Mouse (Mus musculus): ENCODE measurements around the gene Grwd1.
A peak's percentile ranks its signal among the peaks of the same experiment; 100 is the strongest.

The Grwd1 gene

DNA sequence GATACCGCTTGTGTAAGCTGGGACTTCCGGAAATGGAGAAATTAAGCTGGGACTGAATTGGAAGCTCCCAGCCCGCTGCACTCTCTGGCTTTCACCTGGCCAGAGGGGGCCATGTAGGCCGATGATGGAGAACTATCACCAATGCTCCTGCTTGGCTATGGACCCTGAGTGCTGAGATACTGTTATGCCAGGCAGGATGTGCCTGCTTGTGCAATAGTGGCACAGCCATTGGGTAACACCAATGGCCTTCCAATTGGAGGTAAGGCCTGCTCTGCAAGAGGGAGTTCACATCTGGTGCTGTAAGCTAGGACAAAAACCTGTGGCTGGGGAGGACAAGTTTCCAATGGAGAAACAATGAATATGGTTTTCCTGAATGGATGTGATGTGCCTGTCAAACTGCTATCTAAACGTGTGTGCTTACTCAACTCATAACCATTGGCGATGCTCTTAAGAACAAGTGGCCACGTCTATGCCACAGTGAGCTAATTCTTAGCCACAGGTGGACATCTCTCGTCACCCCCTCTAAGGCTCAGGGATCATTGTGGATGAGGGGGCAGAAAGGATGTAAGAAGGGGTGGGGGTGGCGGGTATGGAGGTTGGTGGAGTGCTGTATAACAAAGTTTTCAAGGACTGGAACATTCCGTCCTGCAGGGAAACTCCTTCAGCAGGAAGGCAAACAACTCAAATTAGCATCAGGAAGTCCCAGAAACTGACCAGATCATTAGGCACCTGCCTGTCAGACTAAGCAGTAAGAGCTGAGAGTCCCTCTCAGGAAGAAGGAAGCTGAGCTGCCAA, 12.4 kb upstream of the Grwd1 start:
- no peak for DNase-seq (ENCODE audit: low read depth, low spot score)

DNA sequence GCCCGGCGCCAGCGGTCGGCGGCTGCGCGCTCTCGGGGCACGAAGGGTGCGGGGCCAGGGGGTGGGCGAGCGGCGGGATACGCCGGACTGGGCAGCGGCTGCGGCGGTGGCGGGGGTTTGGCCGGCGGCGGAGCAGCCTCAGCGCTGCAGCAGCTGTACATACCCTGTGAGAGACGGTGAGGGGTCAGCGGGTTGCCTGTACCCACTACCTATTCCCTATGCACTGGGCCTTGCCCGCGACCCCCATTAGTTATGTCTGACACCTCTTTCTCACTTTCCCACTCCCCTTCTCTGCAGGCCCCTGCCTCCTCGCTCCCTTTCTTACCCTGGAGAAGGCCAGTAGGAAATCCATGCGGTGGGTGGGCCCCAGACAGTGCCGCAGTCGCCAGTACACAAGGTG, 3.2 kb upstream of the Grwd1 start:
- DNase-seq (ENCODE audit: low read depth, low spot score): no peak

DNA sequence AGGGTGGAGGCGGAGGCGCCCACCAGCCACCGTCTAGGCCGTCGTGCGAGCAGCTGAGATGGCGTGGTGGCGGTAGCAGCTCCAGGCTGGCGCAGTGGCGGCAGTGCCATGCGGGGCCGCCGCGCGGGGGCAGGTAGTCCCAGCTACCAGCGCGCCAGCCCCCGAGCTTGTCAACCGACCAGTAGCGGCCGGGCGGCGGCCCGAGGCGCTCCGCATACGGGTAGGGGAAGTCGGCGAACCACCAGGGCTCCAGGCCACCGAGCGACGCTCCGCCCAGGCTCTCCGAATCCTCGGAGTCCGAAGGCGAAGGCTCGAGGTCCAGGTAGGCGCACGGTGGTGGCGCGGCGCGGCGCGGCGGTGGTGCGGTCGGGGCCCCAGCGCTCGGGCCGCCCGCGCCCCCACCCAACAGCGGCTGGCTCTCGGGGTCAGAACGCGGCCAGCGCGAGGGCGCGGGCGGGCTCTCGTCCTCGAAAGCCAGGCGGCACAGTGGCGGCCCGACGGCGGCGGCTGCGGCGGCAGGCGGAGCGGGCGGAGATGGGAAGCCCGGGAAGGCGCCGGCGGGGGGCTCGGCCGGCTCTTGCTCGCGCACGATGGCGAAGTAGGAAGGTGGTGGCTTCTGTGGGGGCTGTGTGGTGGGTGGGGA, 2.5 kb upstream of the Grwd1 start:
- no peak for DNase-seq (ENCODE audit: low read depth, low spot score)

DNA sequence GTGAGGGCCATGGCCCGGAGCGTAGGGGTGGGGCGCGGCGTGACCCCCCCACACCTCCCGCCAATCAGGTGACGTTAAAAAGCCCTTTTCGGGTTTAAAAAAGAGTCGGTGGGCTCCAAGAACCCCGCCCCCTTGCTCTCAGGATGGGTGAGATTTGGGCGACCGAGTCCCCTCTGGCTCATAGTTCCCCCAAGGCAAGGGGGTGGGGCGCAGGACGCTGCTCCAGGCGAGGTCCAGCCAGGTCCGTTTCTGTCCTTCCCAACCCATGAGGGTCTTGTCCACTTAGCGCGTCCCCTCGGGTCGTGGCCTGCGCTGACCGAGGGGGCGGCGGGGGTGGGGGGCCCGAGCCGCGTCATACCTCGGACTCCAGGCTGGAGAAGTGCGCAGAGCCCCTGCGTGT, 1.7 kb upstream of the Grwd1 start:
- DNase-seq (ENCODE audit: low read depth, low spot score): no peak

DNA sequence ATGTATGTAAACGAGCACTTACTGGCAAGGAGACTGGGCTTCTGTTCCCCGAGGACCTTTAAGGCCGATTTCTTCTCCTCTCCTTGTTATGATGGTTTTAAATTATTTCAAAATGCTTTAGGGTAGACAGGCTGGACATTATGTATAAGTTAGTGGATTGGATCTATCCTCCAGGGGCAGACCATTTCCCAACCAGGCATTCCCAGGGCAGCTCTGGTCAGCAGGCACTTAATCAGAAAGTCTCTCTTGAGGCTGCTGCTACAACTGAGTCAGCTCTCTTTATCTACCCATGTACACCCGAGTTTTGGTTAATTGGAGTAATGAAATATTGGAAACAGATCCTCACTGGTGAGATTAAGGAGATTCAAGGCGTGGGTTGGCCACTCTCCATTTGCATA, 383 bp upstream of the Grwd1 start:
- DNase-seq (ENCODE audit: low read depth, low spot score): no peak

DNA sequence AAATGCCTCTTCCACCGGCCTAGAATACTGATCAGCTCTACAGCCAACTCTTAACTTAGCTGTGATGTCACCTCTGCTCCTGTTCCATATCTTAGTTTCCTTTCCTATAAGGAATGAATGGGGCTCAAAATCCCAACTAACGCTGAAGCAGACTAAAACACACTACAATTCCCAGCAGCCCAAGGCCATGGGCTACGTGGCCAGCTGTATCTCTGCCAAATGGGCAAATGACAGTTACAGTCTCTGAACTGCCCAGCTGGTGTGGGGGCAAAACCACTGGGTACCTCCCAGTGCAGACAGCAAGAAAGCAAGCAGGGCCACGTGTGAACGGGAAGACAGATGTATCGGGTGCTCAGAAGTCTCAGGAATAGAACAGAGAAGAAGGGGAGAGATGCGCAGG, 4.1 kb downstream of the Grwd1 start:
- DNase-seq (ENCODE audit: low read depth, low spot score): no peak

DNA sequence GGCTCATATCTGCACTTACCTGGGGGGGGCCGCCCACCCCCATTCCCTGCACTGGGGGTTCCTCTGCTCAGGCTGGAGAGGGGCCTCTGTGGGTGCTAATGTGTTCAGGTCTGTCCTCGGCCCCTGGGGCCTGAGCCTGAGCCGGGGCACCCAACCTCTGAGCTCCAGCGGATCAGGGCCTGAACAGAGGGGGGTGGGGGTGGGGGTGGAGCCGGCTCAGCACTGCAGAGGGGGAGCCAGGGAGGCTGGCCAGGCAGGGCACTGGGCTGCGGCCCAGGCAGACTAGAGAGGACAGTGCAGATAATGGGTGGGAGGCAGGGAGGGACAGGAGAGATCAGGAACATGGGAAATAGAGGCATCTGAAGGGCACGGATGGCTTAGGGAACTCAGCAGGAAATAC, 6.1 kb downstream of the Grwd1 start, which contains the start of gene Kcnj14:
Gene Kcnj14, minus strand, starts transcription at position 185 of the 400 bp plus-strand sequence.
- no peak for DNase-seq (ENCODE audit: low read depth, low spot score)

DNA sequence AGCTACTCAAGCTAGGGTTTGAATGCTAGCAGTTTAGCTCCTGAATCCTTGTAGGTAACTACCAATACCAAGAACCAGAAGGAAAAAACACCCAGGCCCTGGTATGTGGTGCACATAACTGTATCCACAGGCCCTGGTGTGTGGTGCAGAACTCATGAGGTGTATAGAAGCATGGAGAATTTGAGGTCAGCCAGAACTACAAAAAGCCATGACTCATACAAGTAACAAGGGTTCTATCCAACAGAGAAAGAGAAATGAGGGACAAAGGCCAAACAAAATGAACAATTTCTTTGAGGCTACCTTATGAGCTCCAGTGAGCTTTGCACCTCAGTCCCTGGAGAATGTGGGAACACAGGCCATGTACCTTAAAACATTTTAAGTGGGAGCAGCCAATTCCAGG, 9.8 kb downstream of the Grwd1 start:
- no peak for DNase-seq (ENCODE audit: low read depth, low spot score)

DNA sequence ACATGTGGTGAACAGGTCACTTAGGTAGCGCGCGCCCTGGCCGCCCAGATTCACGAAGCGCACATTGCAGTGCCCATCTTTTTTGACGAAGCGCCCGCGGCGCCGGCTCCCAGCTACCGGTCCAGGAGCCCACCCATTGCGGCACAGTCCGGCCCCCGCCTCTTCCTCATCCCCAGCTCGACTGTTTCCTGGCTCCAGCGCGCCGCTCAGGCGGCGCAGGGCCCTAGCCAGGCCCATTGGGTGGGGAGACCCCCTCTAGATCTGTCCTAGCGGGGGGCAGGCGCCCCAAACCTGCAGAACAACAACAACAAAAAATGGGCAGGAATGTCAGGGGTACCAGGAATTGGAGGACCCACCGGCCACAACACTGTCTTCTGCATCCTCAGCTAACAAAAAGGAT, 10.9 kb downstream of the Grwd1 start:
- no peak for DNase-seq (ENCODE audit: low read depth, low spot score)

DNA sequence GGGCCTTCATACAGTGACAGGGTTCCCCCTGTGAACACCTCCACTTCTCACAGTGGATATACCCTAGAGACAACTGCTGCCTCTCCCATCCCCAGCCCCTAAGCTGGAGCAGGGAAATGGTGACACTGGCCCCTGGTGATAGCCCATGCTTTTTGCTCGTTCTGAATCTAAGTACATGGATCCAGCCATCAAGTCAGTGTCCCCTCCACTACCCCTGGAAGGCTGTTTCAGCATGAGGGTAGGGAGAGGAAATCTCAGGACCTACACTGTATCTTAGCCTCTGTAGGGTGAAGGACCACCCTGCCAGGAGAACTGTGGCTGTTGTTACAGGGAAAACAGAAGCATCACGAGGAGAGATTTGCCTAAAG, 14.8 kb downstream of the Grwd1 start:
- no peak for DNase-seq (ENCODE audit: low read depth, low spot score)

DNA sequence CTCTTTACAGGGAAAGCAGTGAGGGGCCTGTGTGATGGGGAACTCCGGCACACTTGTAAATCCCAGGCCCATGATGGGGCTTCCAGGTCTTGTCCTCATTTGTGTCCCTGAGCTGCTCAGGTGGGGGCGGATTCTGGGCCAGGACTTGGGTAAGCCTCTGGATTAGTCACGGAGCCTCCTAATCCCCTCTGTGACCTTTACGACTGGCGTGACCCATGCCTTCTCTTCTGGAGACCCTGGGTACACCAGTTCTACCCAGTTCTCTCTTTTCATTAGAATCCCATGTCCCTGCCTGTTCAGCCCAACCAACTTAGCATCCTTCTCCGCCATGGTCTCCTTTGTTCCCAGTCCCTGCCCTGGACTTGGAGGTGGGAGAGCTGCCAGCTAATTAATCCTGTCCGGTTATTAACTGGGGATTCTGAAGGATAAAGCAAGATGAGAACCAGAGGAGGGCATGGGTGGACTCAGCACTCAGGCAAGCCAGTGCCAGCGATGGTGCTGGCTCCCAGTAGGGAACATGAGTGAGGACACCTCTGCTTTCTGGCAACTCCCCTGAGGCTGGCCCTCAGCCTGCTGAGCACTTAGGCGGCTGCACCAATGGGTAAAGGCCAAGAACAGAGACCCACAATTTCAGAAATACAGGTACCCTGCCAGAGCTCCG, 15.3 kb downstream of the Grwd1 start:
- DNase-seq (ENCODE audit: low read depth, low spot score): no peak

DNA sequence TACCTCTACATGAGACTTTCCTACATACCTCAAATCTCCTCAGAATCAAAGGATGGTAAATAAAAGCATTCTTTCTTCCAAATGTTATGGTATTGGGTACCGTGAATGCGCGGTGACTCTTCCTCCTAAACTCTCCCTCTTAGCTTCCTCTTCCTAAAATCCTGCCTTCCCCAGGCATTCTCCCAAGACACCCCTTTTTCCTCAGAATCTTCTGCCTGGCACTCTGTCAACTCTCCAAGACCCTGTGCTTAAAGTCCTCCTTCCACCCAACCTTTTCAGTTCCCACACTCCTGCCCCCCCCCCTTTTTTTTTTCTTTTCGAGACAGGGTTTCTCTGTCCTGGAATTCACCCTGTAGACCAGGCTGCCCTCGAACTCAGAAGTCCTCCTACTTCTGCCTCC, 15.9 kb downstream of the Grwd1 start:
- no peak for DNase-seq (ENCODE audit: low read depth, low spot score)

DNA sequence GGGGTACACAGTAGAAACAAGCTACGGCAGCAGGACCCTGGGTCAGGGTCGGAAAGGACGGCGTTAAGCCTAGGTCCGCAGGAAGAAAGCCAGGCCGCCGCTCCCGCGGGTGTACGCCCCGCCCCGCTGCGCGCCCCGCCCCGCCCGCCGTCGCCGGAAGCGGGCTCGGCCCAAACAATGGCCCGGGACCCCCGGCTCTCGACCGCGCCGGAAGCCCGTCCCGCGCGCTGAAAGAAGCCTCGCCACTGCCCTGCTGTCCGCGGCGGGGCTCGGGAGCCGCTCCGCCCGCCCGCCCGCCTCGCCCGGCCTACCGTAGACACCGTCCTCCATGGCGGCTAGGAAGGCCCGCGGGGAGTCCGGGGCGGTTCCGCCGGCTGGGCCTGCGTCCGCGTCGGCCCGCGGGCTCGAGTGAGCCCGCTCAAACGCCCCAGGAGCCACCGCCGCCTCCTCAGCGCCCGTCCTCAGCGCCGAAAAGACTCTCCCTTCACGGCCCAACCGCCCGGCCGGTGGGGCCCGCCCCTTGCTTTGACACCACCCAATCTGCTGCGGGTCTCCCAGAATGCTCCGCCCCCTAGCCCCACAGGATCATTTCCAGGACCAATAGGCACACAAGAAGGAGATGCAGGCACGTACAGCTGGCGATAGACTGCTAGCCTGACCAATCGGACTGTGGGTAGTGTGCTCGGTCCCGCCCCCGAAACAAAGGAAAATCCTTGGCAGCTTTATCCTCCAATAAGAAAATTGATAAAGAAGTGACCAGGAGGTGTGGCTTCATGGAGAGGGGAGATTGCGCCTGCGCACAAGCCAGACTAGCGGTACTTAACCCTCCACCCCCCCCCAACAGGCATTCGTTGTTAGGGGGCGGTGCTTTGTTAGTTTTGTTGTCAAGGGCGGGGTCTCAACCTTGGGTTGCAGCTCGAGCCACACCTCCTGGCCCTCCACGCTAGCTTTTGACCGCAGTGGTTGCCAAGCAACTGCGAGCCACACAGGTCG, 16.7 kb downstream of the Grwd1 start, which contains the start of gene Cyth2:
Gene Cyth2, minus strand, starts transcription at position 795 of the 993 bp plus-strand sequence.
- peak; percentile 100 for DNase-seq (ENCODE audit: low read depth, low spot score)

DNA sequence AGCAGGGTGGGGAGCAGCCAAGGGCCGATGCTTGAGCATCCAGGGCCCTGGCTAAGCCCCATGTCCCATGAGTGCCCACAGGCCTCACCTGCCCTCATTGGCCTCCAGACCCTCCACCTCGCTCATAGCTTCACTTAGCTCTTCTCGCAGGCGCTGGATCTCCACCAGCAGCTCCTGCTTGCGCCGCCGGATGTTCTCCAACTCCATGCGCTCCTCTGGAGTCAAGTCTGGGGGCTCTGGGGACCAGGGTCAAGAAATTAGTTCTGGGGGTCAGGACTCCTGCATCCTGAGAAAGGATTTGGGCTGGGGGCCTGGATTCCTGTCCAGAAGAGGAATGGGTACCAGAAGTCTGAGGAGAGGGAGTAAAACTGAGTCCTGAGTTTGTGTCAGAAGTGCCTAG, 17.8 kb downstream of the Grwd1 start:
- DNase-seq (ENCODE audit: low read depth, low spot score): no peak

DNA sequence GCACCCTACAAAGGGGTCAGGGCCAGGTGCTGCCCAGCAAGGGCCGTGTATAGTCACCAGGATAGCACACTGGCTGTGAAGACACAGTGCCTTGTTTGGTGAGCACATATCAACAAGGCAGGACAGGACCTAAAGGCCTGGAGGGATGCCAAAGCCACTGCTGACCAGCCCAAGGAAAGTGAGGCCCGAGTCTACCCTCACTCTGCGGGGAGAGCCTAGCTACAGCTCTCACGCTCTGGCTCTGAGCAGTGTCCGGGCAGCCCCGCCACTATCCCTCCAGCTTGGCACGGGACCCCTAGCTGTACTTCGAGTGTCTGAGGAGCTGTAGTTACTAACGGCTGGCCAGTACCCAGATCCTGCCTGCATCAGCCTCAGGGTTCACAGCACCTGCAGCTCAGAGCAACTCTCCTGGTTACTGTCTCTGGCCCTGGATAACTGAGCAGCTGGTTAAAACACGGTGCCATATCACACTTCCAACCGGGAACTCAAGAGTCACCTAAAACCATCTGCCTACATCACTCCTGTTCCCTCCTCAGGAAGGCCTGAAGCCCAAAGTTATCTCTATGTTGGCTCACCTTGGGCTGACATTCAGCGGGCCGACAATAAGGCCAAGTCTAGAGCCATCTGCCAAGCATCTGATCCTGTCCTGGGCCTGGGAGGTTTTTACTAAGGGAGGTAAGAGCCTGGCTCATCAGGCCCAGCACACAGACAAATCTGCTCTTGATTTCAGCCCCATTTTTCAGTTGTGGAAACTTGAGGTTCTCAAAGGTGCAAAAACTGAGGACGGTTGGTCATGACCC, 21.3 kb downstream of the Grwd1 start:
- no peak for DNase-seq (ENCODE audit: low read depth, low spot score)

DNA sequence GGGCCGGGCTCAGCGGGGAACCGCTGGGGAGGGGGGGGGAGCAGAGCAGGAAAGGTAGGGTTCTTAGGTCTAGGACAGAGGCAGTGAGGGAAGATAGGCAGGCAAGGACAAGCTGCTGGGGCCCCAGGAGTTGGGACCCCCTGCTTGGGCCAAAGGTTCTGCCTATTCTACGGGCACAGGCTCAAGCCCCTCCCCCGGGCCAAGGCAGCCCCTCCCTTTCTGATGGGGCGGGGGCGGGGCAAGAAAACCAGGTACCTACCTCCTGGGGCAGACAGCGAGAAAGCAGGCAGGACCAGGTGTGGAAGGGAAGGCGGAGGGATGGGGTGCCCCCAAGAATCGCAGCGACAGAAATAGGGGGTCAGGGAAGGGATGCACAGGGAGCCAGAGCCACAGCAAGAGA, 22.3 kb downstream of the Grwd1 start:
- no peak for DNase-seq (ENCODE audit: low read depth, low spot score)

DNA sequence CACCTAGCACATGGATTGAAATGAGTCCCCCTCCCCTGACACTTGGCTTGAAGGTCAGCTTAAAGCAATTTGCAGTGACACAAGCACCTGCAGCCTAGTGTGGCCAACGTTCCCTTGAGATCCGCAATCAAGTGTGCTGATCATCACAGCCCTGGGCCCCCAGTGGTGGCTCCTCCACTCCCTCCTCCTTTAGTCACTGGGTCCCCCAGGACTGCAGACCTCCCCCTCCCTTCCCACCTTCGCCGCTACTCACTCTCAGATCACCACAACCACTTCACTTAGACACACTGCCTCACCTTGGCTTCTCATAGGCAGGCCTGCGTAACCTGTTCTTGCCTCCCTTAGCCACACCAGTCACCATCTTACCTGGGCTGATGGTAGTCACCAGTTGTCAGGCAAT, 24.8 kb downstream of the Grwd1 start:
- no peak for DNase-seq (ENCODE audit: low read depth, low spot score)

DNA sequence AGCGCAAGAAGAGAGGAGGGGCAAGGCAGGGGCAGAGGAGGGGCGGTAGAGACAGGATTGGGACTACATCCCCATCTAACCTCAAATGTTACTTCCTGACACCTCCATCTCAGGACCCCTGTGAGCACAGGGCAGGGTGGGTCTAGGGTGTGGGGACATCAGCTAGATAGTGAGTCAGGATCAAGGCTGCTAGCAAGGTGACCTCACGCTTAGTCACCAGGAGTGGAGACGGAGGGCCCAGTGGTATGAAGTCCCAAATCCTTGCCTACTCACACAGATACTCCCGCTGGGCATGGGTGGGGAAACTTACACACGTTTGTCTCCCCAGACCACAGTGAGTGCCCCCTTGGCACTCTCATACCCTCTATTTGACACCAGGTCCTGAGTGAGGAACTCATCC, 28.2 kb downstream of the Grwd1 start:
- DNase-seq (ENCODE audit: low read depth, low spot score): no peak

DNA sequence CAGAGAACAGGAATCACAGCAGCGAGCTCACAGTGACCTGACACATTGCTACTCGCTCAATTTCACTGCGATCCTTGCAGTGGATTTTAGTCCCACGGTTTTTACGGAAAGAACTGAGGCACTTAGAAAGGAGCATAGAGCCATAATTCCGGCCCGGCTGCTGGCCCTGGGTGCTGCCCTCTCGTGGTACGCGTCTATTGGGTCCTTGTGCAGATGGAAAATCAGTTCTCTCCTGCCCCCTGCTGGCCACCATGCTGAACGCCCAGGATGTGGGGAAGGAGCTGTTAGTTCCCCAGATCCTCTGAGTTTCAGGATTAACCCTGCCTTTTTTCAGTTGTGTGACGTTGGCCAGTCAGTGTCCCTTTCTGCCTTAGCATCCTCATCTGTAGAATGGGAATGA, 29.4 kb downstream of the Grwd1 start:
- DNase-seq (ENCODE audit: low read depth, low spot score): peak; percentile 86

DNA sequence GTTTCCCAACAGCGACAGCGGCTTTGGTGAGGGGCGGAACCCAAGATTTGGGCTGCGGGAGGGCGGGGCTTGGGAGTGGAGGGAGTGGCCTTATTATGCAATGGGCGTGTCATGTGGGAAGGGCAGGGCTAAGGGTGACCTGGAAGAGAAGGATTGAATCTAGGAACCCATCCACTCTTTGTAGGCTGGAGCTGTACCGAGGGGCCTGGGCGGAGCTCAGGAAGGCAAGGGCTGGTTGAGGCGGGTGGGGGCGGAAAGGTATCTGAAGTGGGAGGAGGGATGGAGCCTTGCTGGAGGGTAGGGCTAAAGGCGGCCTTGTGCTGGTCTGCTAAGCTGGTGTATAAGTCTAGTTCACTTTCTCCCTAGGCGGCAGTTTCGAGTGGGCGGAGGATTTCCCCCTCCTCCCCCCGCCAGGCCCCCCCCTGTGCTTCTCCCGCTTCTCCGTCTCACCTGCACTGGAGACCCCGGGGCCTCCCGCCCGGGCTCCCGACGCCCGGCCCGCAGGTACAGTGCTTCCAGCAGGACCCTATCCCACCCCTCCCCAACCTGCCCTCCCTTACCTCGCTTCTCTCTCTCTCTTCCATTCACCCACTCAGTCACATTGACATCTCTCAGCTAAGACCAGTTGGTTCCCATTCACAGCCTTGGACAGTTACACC, 30.1 kb downstream of the Grwd1 start:
- no peak for DNase-seq (ENCODE audit: low read depth, low spot score)

Data from skeletal muscle tissue, adult 2 months (tissue).